Mouse (Mus musculus) embryonic fibroblast, embryonic 13.5 days (primary cell): Measurements from ENCODE around the gene Wfdc5. TPM values are rescaled to one million over a fixed set of nuclear protein-coding genes. Genes with fewer than 3 reads are reported as not detected.

ENCODE experiments used
- H3K27ac ChIP-seq: 2 replicates; pipeline ENCODE4 v1.5.1; 2012; ENCODE audit warnings: low read length, control low read depth, inconsistent platforms; ENCODE audit not compliant: insufficient read depth
- H3K4me1 ChIP-seq: 2 replicates; pipeline ENCODE4 v1.6.1; 2011; ENCODE audit warnings: low read length; ENCODE audit not compliant: control insufficient read depth, insufficient read depth
- H3K4me3 ChIP-seq: 2 replicates; pipeline ENCODE4 v1.5.1; 2011; ENCODE audit warnings: mild to moderate bottlenecking, control low read depth, low read length; ENCODE audit not compliant: insufficient read depth
- CTCF ChIP-seq: IDR thresholded peaks from 2 replicates; pipeline ENCODE4 v1.5.1; 2011; ENCODE audit warnings: mild to moderate bottlenecking, control low read depth, low read length, moderate library complexity, borderline replicate concordance; ENCODE audit not compliant: insufficient read depth
- POLR2A ChIP-seq: IDR thresholded peaks from 2 replicates; pipeline ENCODE4 v1.6.1; 2011; ENCODE audit warnings: low read depth, mild to moderate bottlenecking, control low read depth, low read length, moderate library complexity
- polyA plus RNA-seq: library from polyadenylated mRNA; stranded (reverse); fragments of >200 nt; gene quantifications from 2 replicates; pipeline ENCODE4 v1.2.4, GENCODE M21; 2011; ENCODE audit warnings: low read depth; ENCODE audit not compliant: missing spikeins, insufficient read length

The Wfdc5 gene
- polyA plus RNA-seq, 1 experiment: not detected

- no peak for TF ChIP-seq POLR2A
- peak; percentile 48; the same call in 1 of the 2 replicates for TF ChIP-seq CTCF
- Histone ChIP-seq H3K4me3 (no peak overlapping the region), H3K4me1 (peaks cover 8% of the 10 kb centered on the region; the same call in 1 of the 2 replicates), H3K27ac (no peak overlapping the region)
Observed at GRCm38 (mm10) chr2:164136393-164136792, 46.1 kb downstream of the Wfdc5 start.

DNA sequence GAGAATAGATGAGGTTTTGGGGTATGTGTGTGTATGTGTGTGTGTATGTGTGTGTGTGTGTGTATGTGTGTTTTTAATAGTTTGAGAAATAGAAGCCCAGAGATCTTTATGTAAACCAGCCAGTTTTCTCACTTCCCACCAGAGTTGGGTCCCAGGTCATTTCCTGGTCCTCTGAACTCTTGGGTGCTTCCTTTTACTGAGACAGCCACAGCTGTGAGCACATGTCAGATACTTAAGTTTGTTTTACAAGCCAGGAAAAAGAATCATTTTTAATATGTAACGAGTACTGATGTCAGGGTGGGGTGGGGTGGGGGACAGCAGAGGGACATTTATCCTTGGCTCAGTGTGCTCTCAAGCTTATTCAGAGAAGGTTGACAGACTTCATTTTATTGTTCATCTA lies 47.2 kb downstream of the Wfdc5 start:
- no peak overlapping the region for H3K4me3 ChIP-seq
- TF ChIP-seq CTCF: no peak
- TF ChIP-seq POLR2A: no peak
- H3K27ac ChIP-seq: no peak overlapping the region
- H3K4me1 ChIP-seq: peaks cover 7% of the 10 kb centered on the region; the same call in 1 of the 2 replicates

- H3K4me1 ChIP-seq: peaks cover 3% of the 10 kb centered on the region; the same call in 1 of the 2 replicates
- TF ChIP-seq POLR2A (no peak), CTCF (peak; percentile 64; the same call in 1 of the 2 replicates)
- no peak overlapping the region for H3K27ac ChIP-seq
- no peak overlapping the region for H3K4me3 ChIP-seq
Observed at GRCm38 (mm10) chr2:164134563-164134962, 48.0 kb downstream of the Wfdc5 start.

DNA sequence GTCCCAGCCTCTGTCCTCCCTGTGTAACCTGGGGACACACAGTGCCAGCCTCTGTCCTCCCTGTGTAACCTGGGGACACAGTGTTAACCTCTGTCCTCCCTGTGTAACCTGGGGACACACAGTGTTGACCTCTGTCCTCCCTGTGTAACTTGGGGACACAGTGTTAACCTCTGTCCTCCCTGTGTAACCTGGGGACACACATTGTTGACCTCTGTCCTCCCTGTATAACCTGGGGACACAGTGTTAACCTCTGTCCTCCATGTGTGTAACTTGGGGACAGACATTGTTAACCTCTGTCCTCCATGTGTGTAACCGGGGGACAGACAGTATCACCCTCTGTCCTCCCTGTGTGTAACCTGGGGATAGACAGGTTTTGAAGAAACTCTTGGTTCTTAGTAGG lies 51.0 kb downstream of the Wfdc5 start:
- no peak overlapping the region for H3K4me3 ChIP-seq
- TF ChIP-seq CTCF: no peak
- TF ChIP-seq POLR2A: no peak
- peaks cover 2% of the 10 kb centered on the region; the same call in 1 of the 2 replicates for H3K4me1 ChIP-seq
- no peak overlapping the region for H3K27ac ChIP-seq

DNA sequence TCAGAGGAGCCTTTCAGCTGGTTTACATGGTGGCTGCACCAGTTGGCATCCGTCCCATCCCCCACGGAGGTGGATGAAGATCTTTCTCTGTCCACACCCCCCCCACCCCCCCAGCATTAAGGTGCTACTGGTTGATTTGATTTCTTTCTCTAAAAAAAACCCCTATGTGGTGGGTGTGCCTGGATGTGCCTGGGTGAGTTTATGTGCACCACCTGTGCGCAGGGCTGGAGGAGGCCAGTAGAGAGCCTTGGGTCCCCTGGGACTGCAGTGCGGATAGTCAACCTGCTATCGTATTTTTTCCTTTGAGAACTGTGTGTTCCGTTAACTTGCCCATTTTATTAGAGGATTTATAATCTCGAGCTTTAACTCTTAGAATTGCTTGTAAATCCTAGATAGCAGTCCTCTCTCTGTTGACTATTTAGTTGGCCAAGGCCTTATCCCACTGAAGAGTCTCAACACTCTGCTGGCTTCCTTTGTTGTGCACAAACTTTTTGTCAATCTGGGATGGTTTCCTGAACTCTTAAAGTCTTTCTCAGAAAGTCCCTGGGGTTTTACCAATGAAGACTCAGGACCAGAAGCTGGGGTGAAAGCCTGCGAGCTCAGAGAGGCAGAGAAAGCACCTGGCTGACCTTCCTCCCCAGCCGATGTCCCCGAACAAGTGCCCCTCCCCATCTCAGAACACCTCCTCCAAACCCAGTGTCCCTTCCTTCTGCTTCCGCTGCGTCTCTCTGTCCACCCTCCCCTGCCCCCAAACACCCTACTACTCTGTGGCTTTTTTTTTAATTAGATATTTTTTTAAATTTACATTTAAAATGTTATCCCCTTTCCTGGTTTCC lies 53.7 kb downstream of the Wfdc5 start:
- Histone ChIP-seq H3K4me3 (no peak overlapping the region), H3K4me1 (peaks cover 3% of the 10 kb centered on the region; the same call in 1 of the 2 replicates), H3K27ac (no peak overlapping the region)
- TF ChIP-seq POLR2A: no peak
- no peak for TF ChIP-seq CTCF

DNA sequence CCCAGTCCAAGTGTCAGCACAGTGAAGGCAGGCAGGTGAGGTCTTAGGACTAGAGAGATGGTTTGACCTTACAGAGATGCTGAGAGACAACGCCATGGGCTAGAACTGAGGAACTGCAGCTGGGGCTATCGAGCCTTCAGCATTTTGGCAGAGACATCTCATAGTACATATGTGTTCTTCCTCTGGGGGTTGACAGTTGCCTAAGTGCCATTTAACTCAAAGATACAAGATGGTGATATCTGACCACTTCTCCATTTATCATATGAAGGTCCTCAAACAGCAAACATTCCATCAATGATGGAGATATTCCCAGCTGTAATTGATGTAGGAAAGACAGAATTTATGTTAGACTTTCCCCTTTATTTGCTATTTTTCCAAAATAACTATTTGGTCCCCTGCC lies 55.2 kb downstream of the Wfdc5 start:
- H3K4me3 ChIP-seq: no peak overlapping the region
- H3K27ac ChIP-seq: no peak overlapping the region
- peaks cover 3% of the 10 kb centered on the region; the same call in 1 of the 2 replicates for H3K4me1 ChIP-seq
- TF ChIP-seq CTCF (no peak), POLR2A (no peak)

GRCm38 (mm10) chr2:164126533-164126955 lies 56.0 kb downstream of the Wfdc5 start:
- H3K4me3 ChIP-seq: no peak overlapping the region
- TF ChIP-seq POLR2A: no peak
- TF ChIP-seq CTCF: peak; percentile 72; the same call in 1 of the 2 replicates
- H3K4me1 ChIP-seq: peaks cover 3% of the 10 kb centered on the region; the same call in 1 of the 2 replicates
- H3K27ac ChIP-seq: no peak overlapping the region

Other genes with a start within 250 kb of the Wfdc5 start
- 208 and 218 TPM in 2 replicates for gene Ywhab, start 187.8 kb downstream of the Wfdc5 start, polyA plus RNA-seq
- gene Pabpc1l, start 157.3 kb downstream of the Wfdc5 start, polyA plus RNA-seq: 1.4 and 1.5 TPM in 2 replicates
- 23.1 and 24.0 TPM in 2 replicates for gene Stk4, start 112.4 kb downstream of the Wfdc5 start, polyA plus RNA-seq
- gene Tomm34, start 111.6 kb downstream of the Wfdc5 start, polyA plus RNA-seq: 37.2 and 38.8 TPM in 2 replicates
- gene Kcns1, start 11.6 kb downstream of the Wfdc5 start, polyA plus RNA-seq: 0.23 and 1.1 TPM in 2 replicates
- not detected in 2 replicates for gene Wfdc12, start 7.9 kb upstream of the Wfdc5 start, polyA plus RNA-seq
- not detected in 2 replicates for gene Wfdc15a, start 17.4 kb upstream of the Wfdc5 start, polyA plus RNA-seq
- not detected in 2 replicates for gene Wfdc15b, start 38.9 kb upstream of the Wfdc5 start, polyA plus RNA-seq
- not detected in 2 replicates for gene Svs2, start 55.7 kb upstream of the Wfdc5 start, polyA plus RNA-seq
- not detected in 2 replicates for gene Svs3b, start 73.9 kb upstream of the Wfdc5 start, polyA plus RNA-seq
- not detected in 2 replicates for gene Svs4, start 95.7 kb upstream of the Wfdc5 start, polyA plus RNA-seq
- not detected in 2 replicates for gene Svs3a, start 106.5 kb upstream of the Wfdc5 start, polyA plus RNA-seq
- not detected in 2 replicates for gene Svs6, start 134.0 kb upstream of the Wfdc5 start, polyA plus RNA-seq
- gene Svs5, start 150.0 kb upstream of the Wfdc5 start, polyA plus RNA-seq: not detected in 2 replicates
- gene Slpi, start 206.4 kb upstream of the Wfdc5 start, polyA plus RNA-seq: 0.90 TPM in 1 of 2 replicates, not detected in the other
- not detected in 2 replicates for gene Rbpjl, start 220.4 kb upstream of the Wfdc5 start, polyA plus RNA-seq
- 0.18 and 3.1 TPM in 2 replicates for gene Matn4, start 222.4 kb upstream of the Wfdc5 start, polyA plus RNA-seq